Mouse (Mus musculus) frontal cortex, adult (tissue): ENCODE measurements around the gene Espl1.

Source experiments
- ATAC-seq: cut with Nextera tagmentation; 2 replicates; pipeline ENCODE4 v1.9.2; 2017; ENCODE audit warnings: mild to moderate bottlenecking, moderate library complexity, mixed read lengths; ENCODE audit not compliant: low TSS enrichment

The Espl1 gene

DNA sequence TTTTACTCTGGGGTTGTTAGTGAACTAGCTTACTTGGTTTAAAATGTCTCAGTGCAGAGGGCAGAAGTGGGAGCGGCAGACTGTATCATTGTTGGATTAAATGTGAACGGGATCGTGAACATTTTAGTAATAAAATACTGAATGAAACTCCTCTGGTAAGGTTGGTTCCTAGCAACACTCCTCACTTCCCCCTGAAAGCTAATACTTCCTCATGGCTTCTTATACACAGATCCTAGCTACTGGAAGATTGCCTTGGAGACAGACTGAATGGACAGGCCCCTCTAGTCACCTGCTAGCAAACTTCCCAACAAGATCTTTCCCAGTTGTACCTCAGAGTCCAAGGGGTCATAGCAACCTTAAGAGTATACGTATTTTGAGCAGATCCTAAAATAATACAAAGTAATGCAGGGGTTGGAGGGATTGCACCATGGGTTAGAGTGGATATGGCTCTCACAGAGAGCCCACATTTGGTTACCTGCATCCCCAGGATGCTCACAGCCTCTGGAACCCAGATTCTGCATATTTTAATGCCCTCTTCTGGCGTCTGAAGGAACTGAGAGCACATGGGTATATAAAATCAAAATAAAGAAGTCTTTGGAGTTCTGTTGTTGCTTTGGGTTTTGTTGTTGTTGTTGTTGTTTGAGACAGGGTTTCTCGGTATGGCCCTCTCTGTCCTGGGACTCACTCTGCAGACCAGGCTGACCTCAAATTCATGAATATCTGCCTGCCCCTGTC lies 21.9 kb upstream of the Espl1 start:
- no peak for ATAC-seq

- ATAC-seq = no peak
Observed at GRCm38 (mm10) chr15:102278726-102279091, 17.4 kb upstream of the Espl1 start.

DNA sequence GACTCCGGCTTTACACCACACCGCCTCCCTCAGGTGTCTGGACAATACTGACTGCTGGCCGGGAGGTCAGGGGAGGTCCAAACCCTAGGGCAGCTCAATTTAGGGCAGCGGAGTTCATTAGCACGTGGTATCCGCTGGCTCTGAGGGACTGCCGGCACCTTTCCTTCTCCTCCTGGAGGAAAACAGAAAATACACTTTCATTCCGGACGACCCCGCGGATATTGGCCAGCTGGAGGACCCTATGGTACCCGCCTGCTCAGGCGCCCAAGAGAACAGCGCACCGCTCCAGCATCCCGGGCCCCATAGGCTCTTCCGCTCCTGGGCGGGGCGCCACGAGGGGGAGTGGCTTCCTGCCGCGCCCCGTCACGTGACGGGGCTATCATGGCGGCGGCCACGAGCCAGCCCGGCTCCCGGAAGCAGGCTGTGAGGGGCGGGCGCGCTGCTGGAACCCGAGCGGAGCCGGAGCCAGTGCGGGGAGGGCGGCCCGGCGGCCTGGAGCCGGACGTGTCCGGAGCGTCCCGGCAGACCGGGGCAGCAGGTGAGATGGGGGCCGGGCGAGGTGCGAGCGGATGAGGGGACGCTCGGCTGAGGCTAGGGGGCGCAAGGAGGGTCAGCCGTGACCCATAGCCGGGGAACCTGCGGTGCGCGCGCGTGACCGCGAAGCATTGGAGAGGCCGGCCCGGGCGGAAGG lies 16.8 kb upstream of the Espl1 start, which contains the start of gene Mfsd5:
Mfsd5 (plus strand) TSS at position 363 of the 691 bp plus-strand sequence.
- peak; percentile 92 for ATAC-seq

GRCm38 (mm10) chr15:102279783-102280520 lies 16.1 kb upstream of the Espl1 start:
- ATAC-seq = peak; percentile 66

- ATAC-seq = no peak
Observed at GRCm38 (mm10) chr15:102280623-102281022, 15.4 kb upstream of the Espl1 start.

DNA sequence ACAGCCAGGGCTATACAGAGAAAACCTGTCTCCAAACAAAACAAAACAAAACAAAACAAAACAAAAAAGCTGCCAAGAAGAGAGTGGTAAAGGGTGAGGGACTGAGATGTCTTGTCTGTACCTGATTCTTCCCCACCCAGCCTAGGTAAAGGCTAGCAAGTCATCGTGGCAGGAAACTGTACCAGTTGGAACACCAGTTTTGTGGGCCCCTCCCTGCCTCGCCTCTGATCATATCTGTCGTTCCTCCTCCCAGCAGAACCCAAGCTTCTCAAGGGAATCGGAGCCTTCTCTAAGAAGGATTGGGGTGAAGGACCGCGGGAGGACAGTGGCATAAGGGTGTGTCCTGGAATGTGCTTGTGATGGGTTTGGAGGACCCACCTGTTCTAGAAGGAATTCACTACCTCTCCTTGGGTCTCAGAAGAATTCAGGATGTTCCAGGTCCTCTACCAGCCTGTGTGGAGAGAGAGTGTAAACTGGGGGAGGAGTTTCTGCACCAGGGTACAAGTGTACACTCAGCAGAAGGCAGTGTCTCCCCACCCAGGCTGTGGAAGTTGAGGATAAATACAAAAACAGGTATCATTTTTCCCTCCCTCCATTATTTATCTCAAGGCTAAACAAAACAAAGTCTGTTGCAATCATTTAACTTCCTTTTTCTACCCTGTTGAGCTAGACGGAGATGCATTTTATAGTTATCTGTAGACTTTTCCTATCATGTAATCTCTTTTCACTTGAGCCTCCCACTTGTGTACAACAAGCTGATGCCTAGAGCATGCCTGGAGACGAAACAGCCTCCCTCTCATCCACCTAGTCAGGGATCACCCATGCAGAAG lies 13.4 kb upstream of the Espl1 start:
- no peak for ATAC-seq

DNA sequence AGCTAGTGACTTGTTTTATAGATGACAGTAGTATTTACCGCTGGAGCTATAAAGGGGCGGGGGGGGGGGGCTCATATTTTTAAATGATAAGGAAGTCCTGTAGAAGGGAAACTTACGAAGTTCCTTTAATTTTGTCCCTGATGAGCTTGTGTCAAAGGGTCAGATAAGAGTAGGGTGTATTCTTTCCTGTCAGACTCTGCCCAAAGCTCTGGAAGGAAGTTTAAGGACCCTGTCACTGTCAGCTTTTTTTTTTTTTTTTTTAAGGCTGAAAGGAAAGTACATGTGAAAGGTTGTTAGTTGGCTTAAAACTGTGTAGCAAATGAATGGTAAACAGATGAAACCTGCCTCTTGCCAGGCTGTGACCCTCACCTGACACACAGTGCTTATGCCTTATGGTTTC lies 12.4 kb upstream of the Espl1 start:
- ATAC-seq = no peak

GRCm38 (mm10) chr15:102287395-102287794 lies 8.7 kb upstream of the Espl1 start:
- no peak for ATAC-seq

- no peak for ATAC-seq
Observed at GRCm38 (mm10) chr15:102296368-102297006, 421 bp downstream of the Espl1 start.

DNA sequence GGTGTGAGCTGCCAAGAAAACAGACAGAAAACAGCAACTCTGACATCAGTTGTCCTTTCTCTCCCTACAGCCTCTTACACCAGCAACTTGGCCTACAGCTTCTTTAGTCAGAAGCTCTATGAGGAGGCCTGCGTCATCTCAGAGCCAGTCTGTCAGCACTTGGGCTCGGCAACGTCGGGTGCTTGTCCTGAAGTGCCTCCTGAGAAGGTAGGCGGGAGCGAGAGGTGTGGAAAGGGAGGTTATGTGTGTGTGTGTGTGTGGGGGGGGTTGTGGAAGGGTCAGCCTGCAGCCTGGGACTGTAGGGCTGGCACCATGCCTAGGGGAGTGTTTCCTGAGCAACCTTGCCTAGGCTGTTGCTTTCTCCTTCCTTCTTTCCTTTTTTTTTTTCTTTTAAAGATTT lies 6.5 kb downstream of the Espl1 start:
- no peak for ATAC-seq

GRCm38 (mm10) chr15:102308717-102309116 lies 12.7 kb downstream of the Espl1 start:
- no peak for ATAC-seq

DNA sequence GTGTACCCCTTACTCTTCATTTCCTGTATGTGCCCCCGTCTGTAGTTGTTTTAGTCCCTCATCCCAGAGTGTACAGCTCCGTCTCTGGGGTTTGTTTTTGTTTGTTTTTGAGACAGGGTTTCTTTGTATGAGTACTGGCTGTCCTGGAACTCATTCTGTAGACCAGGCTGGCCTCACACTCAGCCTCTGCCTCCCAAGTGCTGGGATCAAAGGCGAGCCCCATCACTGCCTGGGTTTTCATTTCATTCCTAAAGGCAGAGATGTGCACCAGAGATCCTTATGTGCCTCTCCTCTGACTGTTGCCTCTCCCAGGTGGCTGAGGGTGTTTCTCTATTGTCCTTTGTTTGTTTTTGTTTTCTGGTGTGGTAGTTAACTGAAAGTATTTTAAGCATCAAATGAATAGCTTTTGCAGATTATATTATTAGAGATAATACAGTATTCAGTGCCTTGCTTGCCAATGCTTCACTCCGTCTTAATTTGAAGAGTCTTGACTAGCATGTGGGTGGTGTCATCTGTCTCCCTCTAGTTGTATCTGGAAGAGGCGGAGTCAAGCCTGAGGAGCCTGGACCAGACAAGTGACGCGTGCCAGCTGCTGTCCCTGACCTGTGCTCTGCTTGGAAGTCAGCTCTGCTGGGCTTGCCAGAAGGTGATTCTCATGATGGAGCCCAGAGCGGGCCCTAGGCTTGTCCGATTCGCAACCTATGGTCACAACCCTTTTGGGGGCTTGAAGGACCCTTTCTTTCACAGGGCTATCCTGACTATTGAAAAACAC lies 14.2 kb downstream of the Espl1 start:
- no peak for ATAC-seq

DNA sequence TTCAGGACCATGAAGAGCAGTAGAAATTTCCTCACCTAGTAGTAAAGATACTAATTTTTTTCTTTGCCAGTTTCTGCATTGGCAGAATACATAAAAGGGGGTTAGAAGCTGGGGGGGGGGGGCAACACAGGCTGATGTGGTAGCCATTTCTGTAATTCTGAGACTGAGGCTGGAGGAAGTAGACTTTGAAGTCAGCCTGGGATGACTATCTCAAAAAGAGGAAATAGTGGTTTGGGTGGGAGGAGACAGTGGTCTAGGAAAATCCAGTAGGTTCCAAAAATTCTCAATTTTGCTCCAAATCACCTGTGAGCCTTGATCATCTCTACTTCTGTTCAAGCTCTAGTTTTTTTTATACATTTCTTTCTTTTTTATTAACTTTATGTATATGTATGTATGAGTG lies 15.4 kb downstream of the Espl1 start:
- no peak for ATAC-seq

DNA sequence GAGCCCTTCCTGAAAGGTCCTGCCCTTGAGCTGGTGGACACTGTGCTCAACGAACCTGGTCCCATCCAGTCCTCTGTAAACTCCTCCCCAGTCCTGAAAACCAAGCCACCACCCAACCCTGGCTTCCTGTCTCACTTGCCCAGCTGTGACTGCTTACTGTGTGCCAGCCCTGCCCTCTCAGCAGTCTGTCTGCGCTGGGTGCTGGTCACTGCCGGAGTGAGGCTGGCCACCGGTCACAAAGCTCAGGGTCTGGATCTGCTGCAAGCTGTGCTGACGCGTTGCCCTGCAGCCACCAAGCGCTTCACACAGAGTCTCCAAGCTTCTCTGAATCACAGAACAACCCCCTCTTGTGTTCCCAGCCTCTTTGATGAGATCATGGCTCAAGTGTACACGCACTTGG lies 19.2 kb downstream of the Espl1 start:
- ATAC-seq = peak; percentile 27; the same call in 1 of the 2 replicates

DNA sequence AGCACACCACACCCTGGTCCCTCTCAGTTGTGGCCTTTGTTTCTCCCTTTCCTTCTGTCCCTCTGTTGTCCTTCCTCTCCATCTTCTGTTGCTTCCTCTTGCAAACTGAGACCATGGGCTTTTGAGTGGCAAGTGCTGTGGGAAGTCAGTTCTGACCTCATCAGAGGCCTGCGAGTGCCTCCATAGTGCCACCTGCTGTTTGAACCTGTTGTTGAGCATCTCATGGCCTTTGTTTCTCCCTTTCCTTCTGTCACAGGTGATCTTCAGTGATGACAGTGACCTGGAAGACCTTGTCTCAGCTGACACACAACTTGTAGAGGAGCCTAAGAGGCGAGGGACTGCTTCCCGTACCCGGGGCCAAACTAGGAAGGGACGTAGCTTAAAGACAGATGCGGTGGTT lies 20.2 kb downstream of the Espl1 start:
- ATAC-seq = peak; percentile 64; the same call in 1 of the 2 replicates

DNA sequence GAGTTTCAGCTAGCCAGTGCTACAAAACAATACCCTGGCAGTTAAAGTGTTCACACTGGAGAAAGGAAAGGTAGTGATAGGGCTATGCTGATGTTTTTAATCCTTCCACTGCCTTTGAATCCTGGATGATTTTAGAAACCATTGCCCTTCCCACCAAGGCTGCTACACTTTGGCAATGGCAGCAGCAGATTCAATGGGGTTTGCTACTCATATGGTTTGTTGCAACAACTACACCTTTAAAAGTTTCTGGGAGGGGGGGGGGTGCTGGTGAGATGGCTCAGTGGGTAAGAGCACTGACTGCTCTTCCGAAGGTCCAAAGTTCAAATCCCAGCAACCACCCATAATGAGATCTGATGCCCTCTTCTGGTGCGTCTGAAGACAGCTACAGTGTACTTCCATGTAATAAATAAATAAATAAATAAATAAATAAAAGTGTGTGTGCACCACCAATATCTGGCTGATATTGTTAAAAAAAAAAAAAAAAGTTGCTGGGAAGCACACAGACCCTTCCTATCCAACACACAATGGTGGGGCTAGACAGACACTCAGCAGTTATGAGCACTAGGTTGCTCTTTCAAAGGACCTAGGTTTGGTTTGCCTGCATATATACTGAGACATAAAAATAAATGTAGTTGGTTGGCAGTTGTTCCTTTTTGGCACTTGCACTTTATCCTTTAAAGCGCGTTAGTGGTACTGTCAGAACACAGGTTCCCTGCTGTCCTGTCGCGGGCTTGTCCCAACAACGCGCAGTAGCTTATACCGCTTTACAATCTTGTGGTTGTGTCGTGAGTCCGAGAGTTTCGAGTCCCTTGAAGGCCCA lies 28.8 kb downstream of the Espl1 start:
- no peak for ATAC-seq

DNA sequence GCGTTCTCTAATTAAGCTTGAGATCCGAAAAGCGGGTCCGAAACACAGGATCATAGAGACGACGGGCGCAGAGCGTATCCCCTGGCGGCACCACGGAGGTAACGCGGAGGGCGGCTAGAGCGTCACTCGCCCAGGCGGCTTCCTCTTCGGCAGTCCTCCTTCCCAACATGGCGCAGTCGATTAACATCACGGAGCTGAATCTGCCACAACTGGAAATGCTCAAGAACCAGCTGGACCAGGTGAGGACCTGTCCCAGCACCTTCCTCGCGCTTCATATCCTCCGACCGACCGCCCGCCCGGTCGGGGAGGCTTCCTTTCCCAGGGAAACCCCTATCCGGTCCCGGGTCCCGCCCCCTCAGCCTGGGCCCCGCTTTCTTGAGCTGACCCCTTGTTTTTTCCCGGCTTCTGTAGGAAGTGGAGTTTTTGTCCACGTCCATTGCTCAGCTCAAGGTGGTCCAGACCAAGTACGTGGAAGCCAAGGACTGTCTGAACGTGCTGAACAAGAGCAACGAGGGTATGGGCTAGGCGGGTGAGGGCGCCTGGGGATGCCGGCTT lies 30.0 kb downstream of the Espl1 start, which contains the start of gene Pfdn5:
Pfdn5 (plus strand) TSS at position 95 of the 555 bp plus-strand sequence.
- ATAC-seq = peak; percentile 99

DNA sequence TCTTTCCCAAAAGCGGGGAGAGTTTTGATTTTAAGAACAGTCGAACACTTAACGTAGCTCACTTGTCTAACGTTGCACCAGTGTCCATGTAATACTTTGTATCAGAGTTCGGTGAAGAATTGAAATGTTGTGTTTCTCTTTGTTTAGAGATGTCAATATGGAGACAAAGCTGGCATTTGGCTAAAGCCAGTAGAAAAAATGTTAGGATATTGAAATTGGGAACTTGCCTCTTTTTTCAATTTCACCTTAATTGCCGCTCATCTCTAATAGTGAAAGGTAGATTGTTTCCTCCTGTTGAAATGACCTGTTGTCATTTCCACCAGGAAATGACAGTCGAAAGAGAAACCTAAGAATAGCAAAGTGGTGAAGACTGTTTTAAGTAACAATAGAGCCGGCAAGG lies 30.8 kb downstream of the Espl1 start:
- ATAC-seq = no peak

DNA sequence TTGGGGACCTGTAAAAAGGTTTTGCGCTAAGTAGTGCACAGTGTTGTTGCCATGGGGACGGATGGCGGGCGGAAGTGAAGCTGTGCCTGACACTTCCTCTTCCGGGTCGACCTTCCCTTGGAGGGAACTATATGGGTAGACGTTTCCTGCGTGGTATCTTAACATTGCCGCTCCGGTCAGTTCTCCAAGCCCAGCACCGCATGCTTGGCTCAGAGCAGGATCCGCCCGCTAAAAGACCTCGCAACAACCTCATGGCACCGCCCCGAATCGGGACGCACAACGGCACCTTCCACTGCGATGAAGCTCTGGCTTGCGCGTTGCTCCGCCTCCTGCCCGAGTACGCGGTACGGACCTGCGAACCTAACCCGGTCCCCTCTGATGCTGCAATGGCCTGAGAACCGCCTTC lies 35.5 kb downstream of the Espl1 start, which contains the start of gene Myg1:
Myg1 (plus strand) TSS at position 100 of the 406 bp plus-strand sequence.
- ATAC-seq = peak; percentile 95
